ENCODE assay signal across 9 mouse cellular contexts in genomic region chr9:34993467-34994211, GRCm38 (mm10).
DNase-seq lines count a peak whose midpoint lies in the region; ATAC-seq lines count a peak whose summit lies in the region.
"Had no signal": no experiment of that assay in that cellular context is flagged by ENCODE, and none has a peak within 500 bp of the region (broad histone marks: within the 10 kb centered on the region; RNA-seq: fewer than 3 reads in every experiment).

No protein-coding gene starts in this region.

- H3K27ac ChIP-seq in neural tube, embryonic 14.5 days (ENCODE audit: low read depth, low read length), result no peak overlapping the region
- no peak overlapping the region for H3K27ac ChIP-seq in embryonic facial prominence, embryonic 15.5 days (replicated peaks)
- peak overlapping the region; percentile 91 for H3K27ac ChIP-seq in heart, embryonic 16.5 days (ENCODE audit: low read length)
- no peak overlapping the region for H3K27ac ChIP-seq in neural tube, embryonic 15.5 days (replicated peaks)
- H3K27ac ChIP-seq: limb, embryonic 13.5 days had no signal

- ATAC-seq in neural tube, embryonic 14.5 days (ENCODE audit: low read depth), result peak; percentile 46; the same call in 1 of the 2 replicates
- peak; percentile 49; the same call in 1 of the 2 replicates for ATAC-seq in embryonic facial prominence, embryonic 15.5 days (ENCODE audit: insufficient number of reproducible peaks, low FRiP score, low TSS enrichment, low read depth)
- peak; percentile 81 for ATAC-seq in heart, embryonic 16.5 days (replicated peaks; ENCODE audit: extremely low read depth, insufficient read depth, low FRiP score)
- 0 out of 2 replicates have a peak, but pooled peaks have one; percentile 43 for ATAC-seq in neural tube, embryonic 15.5 days (ENCODE audit: low FRiP score)
- ATAC-seq in erythroid progenitor cell, adult 5-6 weeks (replicated peaks; ENCODE audit: low FRiP score, poor library complexity, severe bottlenecking), result no peak

- H3K27me3 ChIP-seq in neural tube, embryonic 14.5 days (ENCODE audit: control insufficient read depth, insufficient read depth, low read length), result no peaks in the 10 kb centered on the region
- no peaks in the 10 kb centered on the region for H3K27me3 ChIP-seq in embryonic facial prominence, embryonic 15.5 days
- no peaks in the 10 kb centered on the region for H3K27me3 ChIP-seq in heart, embryonic 16.5 days (ENCODE audit: control insufficient read depth, insufficient read depth, low read length)
- H3K27me3 ChIP-seq in neural tube, embryonic 15.5 days (replicated peaks), result no peaks in the 10 kb centered on the region
- H3K27me3 ChIP-seq: limb, embryonic 13.5 days had no signal

- H3K36me3 ChIP-seq in neural tube, embryonic 14.5 days (ENCODE audit: control insufficient read depth, insufficient read depth, low read length), result no peaks in the 10 kb centered on the region
- H3K36me3 ChIP-seq in embryonic facial prominence, embryonic 15.5 days, result no peaks in the 10 kb centered on the region
- no peaks in the 10 kb centered on the region for H3K36me3 ChIP-seq in heart, embryonic 16.5 days (ENCODE audit: control insufficient read depth, insufficient read depth)
- H3K36me3 ChIP-seq in neural tube, embryonic 15.5 days, result peaks cover 4% of the 10 kb centered on the region; the same call in 1 of the 2 replicates
- H3K36me3 ChIP-seq: limb, embryonic 13.5 days had no signal

- H3K4me3 ChIP-seq in neural tube, embryonic 14.5 days (ENCODE audit: low read depth, low read length), result no peak overlapping the region
- no peak overlapping the region for H3K4me3 ChIP-seq in embryonic facial prominence, embryonic 15.5 days (replicated peaks)
- no peak overlapping the region for H3K4me3 ChIP-seq in heart, embryonic 16.5 days (ENCODE audit: low read length)
- H3K4me3 ChIP-seq in neural tube, embryonic 15.5 days (replicated peaks), result no peak overlapping the region
- H3K4me3 ChIP-seq: limb, embryonic 13.5 days had no signal

- H3K4me1 ChIP-seq in neural tube, embryonic 14.5 days (ENCODE audit: control insufficient read depth, insufficient read depth, low read length), result no peaks in the 10 kb centered on the region
- peaks cover 19% of the 10 kb centered on the region; the same call in 1 of the 2 replicates for H3K4me1 ChIP-seq in embryonic facial prominence, embryonic 15.5 days
- peaks cover 37% of the 10 kb centered on the region for H3K4me1 ChIP-seq in heart, embryonic 16.5 days (ENCODE audit: control insufficient read depth, insufficient read depth, low read length)
- H3K4me1 ChIP-seq in neural tube, embryonic 15.5 days, result peaks cover 19% of the 10 kb centered on the region

- no peak for DNase-seq in neural tube, embryonic 10.5 days (ENCODE audit: extremely low spot score, low spot score)
- DNase-seq in layer of hippocampus, adult 8-10 months (ENCODE audit: low spot score in 2 of 2), result peak; percentile 79 to 84
- no peak for DNase-seq in thymus, postnatal 4 days

- whole genome bisulfite sequencing in neural tube, embryonic 14.5 days, result 61% methylated on average over 4 of the region's 4 CpGs
- WGBS in embryonic facial prominence, embryonic 15.5 days, result 59% methylated on average over 4 of the region's 4 CpGs
- 44% methylated on average over 4 of the region's 4 CpGs for WGBS in heart, embryonic 16.5 days
- 71% methylated on average over 4 of the region's 4 CpGs for WGBS in neural tube, embryonic 15.5 days

- no peak overlapping the region for H3K4me2 ChIP-seq in neural tube, embryonic 14.5 days (ENCODE audit: low read depth, low read length)
- H3K4me2 ChIP-seq in embryonic facial prominence, embryonic 15.5 days (replicated peaks), result no peak overlapping the region
- no peak overlapping the region for H3K4me2 ChIP-seq in heart, embryonic 16.5 days (ENCODE audit: low read depth, low read length)
- H3K4me2 ChIP-seq in neural tube, embryonic 15.5 days, result no peak overlapping the region
- H3K4me2 ChIP-seq: limb, embryonic 13.5 days had no signal

- no peaks in the 10 kb centered on the region for H3K9me3 ChIP-seq in neural tube, embryonic 14.5 days (ENCODE audit: control insufficient read depth, low read length)
- no peaks in the 10 kb centered on the region for H3K9me3 ChIP-seq in embryonic facial prominence, embryonic 15.5 days (replicated peaks)
- H3K9me3 ChIP-seq in heart, embryonic 16.5 days (replicated peaks; ENCODE audit: control insufficient read depth, low read length), result no peaks in the 10 kb centered on the region
- no peaks in the 10 kb centered on the region for H3K9me3 ChIP-seq in neural tube, embryonic 15.5 days (replicated peaks)
- H3K9me3 ChIP-seq: limb, embryonic 13.5 days had no signal

- H3K9ac ChIP-seq in neural tube, embryonic 14.5 days (replicated peaks; ENCODE audit: low read depth, low read length), result no peak overlapping the region
- H3K9ac ChIP-seq in embryonic facial prominence, embryonic 15.5 days, result no peak overlapping the region
- no peak overlapping the region for H3K9ac ChIP-seq in heart, embryonic 16.5 days (ENCODE audit: low read length)
- H3K9ac ChIP-seq in neural tube, embryonic 15.5 days (replicated peaks), result no peak overlapping the region
- H3K9ac ChIP-seq: limb, embryonic 13.5 days had no signal

Comparison
In these comparisons a context has a peak if more than half of its experiments do, and no peak if none do; other contexts are left out.
1. DNase-seq: peak in layer of hippocampus, adult 8-10 months (2 of 2); none in neural tube, embryonic 10.5 days (single experiment) and thymus, postnatal 4 days (single experiment).